Mouse (Mus musculus) thymus, adult 2 months (tissue): ENCODE results near the gene Mlec.

Experiments used
- CTCF ChIP-seq: fragments of 200-500 bp; IDR thresholded peaks from 2 replicates; pipeline ENCODE4 v1.5.1; 2012; ENCODE audit warnings: mild to moderate bottlenecking, control low read depth, low read length, moderate library complexity, borderline replicate concordance; ENCODE audit not compliant: control insufficient read depth, poor library complexity, insufficient read depth; ENCODE audit errors: extremely low read depth
- POLR2A ChIP-seq: fragments of 200-500 bp; IDR thresholded peaks from 2 replicates; pipeline ENCODE4 v1.6.1; 2012; ENCODE audit warnings: mild to moderate bottlenecking, low read length, control low read depth, moderate library complexity; ENCODE audit not compliant: control insufficient read depth, poor library complexity, insufficient read depth; ENCODE audit errors: extremely low read depth

DNA sequence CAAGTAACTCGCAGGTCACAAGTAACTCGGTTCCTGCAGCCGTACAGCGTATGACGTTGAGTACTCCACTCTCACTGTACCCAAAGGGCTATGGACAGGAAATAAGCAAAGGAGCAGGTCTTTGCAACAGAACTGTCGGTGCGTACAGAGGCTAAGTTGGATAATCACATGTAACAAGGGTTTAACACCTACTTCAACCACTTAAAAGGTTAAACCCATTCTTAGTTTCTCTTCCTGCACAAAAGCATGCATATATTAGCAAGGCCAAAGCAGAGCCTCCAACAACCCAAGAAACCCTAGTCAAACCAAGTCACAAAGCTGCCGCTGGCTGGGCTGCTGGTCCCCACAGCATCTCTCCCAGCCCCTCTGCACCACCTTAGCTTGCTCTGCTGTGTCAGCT, 25.5 kb downstream of the Mlec start:
- TF ChIP-seq CTCF (no peak), POLR2A (no peak)
